Mouse (Mus musculus) erythroid progenitor cell, adult 5-6 weeks (primary cell): Measurements from ENCODE around the gene Smco4. TPM values are rescaled to one million over a fixed set of nuclear protein-coding genes. Genes with fewer than 3 reads are reported as not detected.
"Not testable (repeated sequence)": the region's sequence is repeated elsewhere in the genome, so short reads cannot be mapped to it uniquely, and the experiment has no call there.

Experiments
- ATAC-seq: replicated peaks from 2 replicates; pipeline ENCODE4 v1.8.0; 2016; ENCODE audit warnings: moderate number of reproducible peaks, mild to moderate bottlenecking, moderate TSS enrichment, inconsistent platforms; ENCODE audit not compliant: poor library complexity, low FRiP score, severe bottlenecking
- total RNA-seq, 2 experiments: library from RNA; stranded (forward) in 1 of 2; stranded (reverse) in 1 of 2; fragments of 150-400 nt in 1 of 2; fragments of 186-747, 209-891 nt in 1 of 2; gene quantifications; 2 replicates each; pipeline versions ENCODE4 v1.2.3 to v1.2.4; 2015 to 2017; ENCODE audit warnings: low replicate concordance in 2 of 2

Smco4 gene
- total RNA-seq, 2 experiments from 2014 or later: 0.23 to 9.6 TPM

- no peak for ATAC-seq
These were observed 43.7 kb downstream of the Smco4 start for GRCm38 (mm10) chr9:15536861-15537426.

- ATAC-seq: no peak
These were observed 44.3 kb downstream of the Smco4 start for GRCm38 (mm10) chr9:15537455-15538048.

GRCm38 (mm10) chr9:15538979-15539533 is 45.8 kb downstream of the Smco4 start:
- no peak for ATAC-seq

GRCm38 (mm10) chr9:15541735-15542354 is 48.6 kb downstream of the Smco4 start:
- no peak for ATAC-seq

- ATAC-seq: no peak
These were observed 57.3 kb downstream of the Smco4 start for GRCm38 (mm10) chr9:15550461-15550961.

- ATAC-seq: not testable (repeated sequence)
These were observed 57.8 kb downstream of the Smco4 start for GRCm38 (mm10) chr9:15551073-15551472.

- no peak for ATAC-seq
These were observed 59.0 kb downstream of the Smco4 start for GRCm38 (mm10) chr9:15551933-15552851.

GRCm38 (mm10) chr9:15553322-15553721 is 60.1 kb downstream of the Smco4 start:
- ATAC-seq: no peak

GRCm38 (mm10) chr9:15560451-15560850 is 67.2 kb downstream of the Smco4 start:
- ATAC-seq: no peak

- ATAC-seq: no peak
These were observed 69.1 kb downstream of the Smco4 start for GRCm38 (mm10) chr9:15562353-15562752.

- ATAC-seq: no peak
These were observed 81.7 kb downstream of the Smco4 start for GRCm38 (mm10) chr9:15574750-15575454.

GRCm38 (mm10) chr9:15578427-15578826 is 85.2 kb downstream of the Smco4 start:
- ATAC-seq: no peak

- no peak for ATAC-seq
These were observed 85.7 kb downstream of the Smco4 start for GRCm38 (mm10) chr9:15578946-15579345.

GRCm38 (mm10) chr9:15580176-15580575 is 86.9 kb downstream of the Smco4 start:
- ATAC-seq: no peak

GRCm38 (mm10) chr9:15582026-15582425 is 88.8 kb downstream of the Smco4 start:
- no peak for ATAC-seq

- no peak for ATAC-seq
These were observed 91.0 kb downstream of the Smco4 start for GRCm38 (mm10) chr9:15584209-15584608.

- no peak for ATAC-seq
These were observed 92.7 kb downstream of the Smco4 start for GRCm38 (mm10) chr9:15585956-15586355.

GRCm38 (mm10) chr9:15587157-15587854 is 94.1 kb downstream of the Smco4 start:
- no peak for ATAC-seq

GRCm38 (mm10) chr9:15594148-15594547 is 100.9 kb downstream of the Smco4 start:
- no peak for ATAC-seq
